Mouse (Mus musculus) megakaryocyte progenitor cell, adult 5-6 weeks (primary cell): ENCODE data around the gene Coro1c. TPM values are rescaled to one million over a fixed set of nuclear protein-coding genes. Genes with fewer than 3 reads are reported as not detected.
A peak's percentile ranks its signal among the peaks of the same experiment; 100 is the strongest.

ENCODE experiments used
- ATAC-seq: replicated peaks from 2 replicates; pipeline ENCODE4 v1.8.0; 2016; ENCODE audit warnings: mild to moderate bottlenecking, moderate TSS enrichment, inconsistent platforms; ENCODE audit not compliant: poor library complexity
- total RNA-seq, 2 experiments: library from RNA; stranded (forward) in 1 of 2; stranded (reverse) in 1 of 2; fragments of 157-497, 149-512 nt in 1 of 2; fragments of 200-1000 nt in 1 of 2; gene quantifications; 2 replicates each; pipeline versions ENCODE4 v1.2.3 to v1.2.4; 2015 to 2017

Gene Coro1c
- total RNA-seq, 2 experiments from 2014 or later = 59.7 to 81.8 TPM

- ATAC-seq = no peak
Observed at GRCm38 (mm10) chr5:113805301-113805700, 103.3 kb downstream of the Coro1c start.

- peak; percentile 43 for ATAC-seq
Observed at GRCm38 (mm10) chr5:113804395-113804966, 104.1 kb downstream of the Coro1c start.

GRCm38 (mm10) chr5:113800280-113800679, 108.3 kb downstream of the Coro1c start, which contains the start of gene Tmem119:
Tmem119 (minus strand) TSS chr5:113800516.
- peak; percentile 66 for ATAC-seq

DNA sequence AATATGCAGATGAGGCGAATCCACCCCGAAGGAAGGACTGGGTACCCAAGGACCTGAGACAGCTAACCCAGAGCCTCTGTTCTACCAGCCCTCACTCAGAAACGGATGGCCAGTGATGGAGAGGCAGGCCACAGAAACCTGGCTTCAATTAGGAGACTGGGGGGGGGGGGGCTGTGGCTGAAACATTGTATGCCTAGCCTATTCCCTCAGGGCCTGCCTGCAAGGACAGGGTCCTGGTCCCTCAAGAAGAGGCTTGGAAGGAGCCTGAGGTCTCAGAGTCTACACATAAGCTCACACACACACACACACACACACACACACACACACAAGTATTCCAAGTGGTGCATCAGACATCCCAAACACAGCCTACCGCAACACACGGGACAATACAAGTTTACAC, 108.9 kb downstream of the Coro1c start:
- no peak for ATAC-seq

DNA sequence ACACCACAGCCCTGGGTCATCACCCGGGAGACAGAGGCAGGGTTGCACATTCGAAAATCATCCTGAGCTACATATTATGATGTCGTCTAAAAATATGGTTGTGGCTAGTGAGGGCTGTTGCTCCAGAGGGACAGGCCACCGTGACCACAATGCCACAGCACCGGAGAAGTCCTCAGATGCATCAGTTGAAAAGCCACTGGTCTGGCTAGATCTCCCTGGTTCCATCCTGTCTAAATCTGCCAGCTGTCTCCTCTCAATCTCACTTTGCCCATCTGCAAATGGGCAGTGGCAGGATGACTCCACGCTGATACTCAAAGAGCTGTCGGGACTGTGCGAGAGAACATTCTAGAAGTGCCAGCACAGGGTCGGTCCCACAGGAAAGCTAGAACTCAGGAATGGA, 110.0 kb downstream of the Coro1c start:
- peak; percentile 21; the same call in 1 of the 2 replicates for ATAC-seq

DNA sequence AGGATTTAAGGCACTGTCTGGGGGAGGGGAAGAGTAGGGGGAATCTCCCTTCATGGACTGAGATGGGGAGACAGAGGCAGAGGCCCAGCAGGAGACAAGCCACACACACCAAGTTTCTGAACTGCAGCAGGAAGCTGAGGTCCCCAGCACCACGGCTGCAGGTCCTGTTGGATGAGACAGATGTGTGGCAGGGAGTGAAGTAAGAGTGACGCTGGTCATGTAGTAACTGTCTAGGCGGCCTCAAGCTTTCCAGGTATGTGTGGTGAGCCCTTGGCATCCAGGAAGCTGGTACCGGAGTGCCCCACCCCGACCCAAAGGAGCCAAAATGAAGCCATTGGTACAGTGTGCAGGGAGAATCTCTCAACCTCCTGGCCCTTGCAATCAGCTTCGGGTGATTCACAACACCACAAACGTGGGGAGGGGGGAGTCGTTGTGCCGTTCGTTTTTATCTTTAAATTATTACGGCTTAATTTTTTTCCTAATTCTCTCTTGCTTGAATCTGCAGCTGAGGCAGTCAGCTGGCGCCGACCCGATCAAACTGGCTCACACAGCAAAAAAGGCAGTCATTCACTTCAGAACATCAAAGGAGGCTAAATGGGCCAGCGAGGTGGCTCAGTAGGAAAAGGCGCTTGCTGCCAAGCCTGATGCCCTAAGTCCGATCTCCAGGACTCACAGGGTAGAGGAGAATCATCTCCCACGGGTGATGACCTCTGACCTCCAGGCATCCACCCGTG, 111.2 kb downstream of the Coro1c start:
- peak; percentile 36 for ATAC-seq

DNA sequence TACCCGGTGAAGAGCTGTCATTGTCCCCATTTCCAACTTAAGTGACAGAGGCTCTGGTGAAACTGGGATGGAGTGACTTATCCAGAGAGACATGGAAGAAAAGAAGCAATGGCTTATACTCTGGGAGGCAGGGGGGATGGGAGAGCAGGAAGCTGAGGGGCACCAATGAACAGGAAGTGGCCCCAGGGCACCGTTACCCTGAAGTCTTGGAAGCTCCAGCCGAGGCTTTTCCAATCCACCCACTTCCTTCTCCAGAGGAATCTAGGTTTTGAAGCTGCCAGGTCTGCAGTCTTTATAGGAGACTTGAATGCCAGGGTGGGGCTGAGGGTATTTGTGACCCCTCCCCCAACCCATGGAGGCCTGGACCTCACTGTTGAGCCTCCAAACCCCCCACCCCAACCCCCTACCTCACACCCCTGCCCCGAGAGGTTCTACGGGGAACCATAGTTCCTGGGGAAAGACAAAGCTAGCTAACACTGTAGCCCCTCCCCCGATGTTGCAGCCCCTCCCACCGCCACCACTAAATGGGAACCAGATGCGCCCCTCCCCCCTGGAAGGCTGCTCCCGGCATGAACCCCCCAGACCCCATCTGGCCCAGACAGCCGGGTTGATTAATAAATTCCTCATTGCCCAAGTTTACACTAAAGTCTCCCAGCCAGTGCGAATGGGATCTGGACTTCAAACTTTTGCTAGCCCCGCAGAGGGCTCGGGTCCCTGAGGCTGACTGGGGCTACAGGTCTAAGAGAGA, 112.0 kb downstream of the Coro1c start:
- no peak for ATAC-seq

Other genes with a start within 250 kb of the Coro1c start
- not detected in 2 replicates for gene 1700069L16Rik, start 184.0 kb downstream of the Coro1c start, total RNA-seq (2015)
- not detected in 2 replicates for gene 1700069L16Rik, start 184.0 kb downstream of the Coro1c start, total RNA-seq (2017)
- 2.5 and 3.1 TPM in 2 replicates for gene Ficd, start 173.0 kb downstream of the Coro1c start, total RNA-seq (2015)
- 1.5 and 2.6 TPM in 2 replicates for gene Ficd, start 173.0 kb downstream of the Coro1c start, total RNA-seq (2017)
- gene Sart3, start 136.2 kb downstream of the Coro1c start, total RNA-seq (2015) = 16.2 and 17.2 TPM in 2 replicates
- 26.0 and 37.7 TPM in 2 replicates for gene Sart3, start 136.2 kb downstream of the Coro1c start, total RNA-seq (2017)
- gene Iscu, start 136.0 kb downstream of the Coro1c start, total RNA-seq (2015) = 108 TPM in 2 replicates
- gene Iscu, start 136.0 kb downstream of the Coro1c start, total RNA-seq (2017) = 87.2 and 98.4 TPM in 2 replicates
- gene Tmem119, start 108.2 kb downstream of the Coro1c start, total RNA-seq (2015) = 6.5 and 7.2 TPM in 2 replicates
- gene Tmem119, start 108.2 kb downstream of the Coro1c start, total RNA-seq (2017) = 5.6 and 8.2 TPM in 2 replicates
- gene Selplg, start 76.1 kb downstream of the Coro1c start, total RNA-seq (2015) = 244 and 245 TPM in 2 replicates
- 82.0 and 99.0 TPM in 2 replicates for gene Selplg, start 76.1 kb downstream of the Coro1c start, total RNA-seq (2017)
- 4.5 and 5.0 TPM in 2 replicates for gene Ssh1, start 85.1 kb upstream of the Coro1c start, total RNA-seq (2015)
- gene Ssh1, start 85.1 kb upstream of the Coro1c start, total RNA-seq (2017) = 3.3 and 4.2 TPM in 2 replicates
- gene Dao, start 94.9 kb upstream of the Coro1c start, total RNA-seq (2015) = not detected in 2 replicates
- gene Dao, start 94.9 kb upstream of the Coro1c start, total RNA-seq (2017) = not detected in 2 replicates
- 4.4 and 7.7 TPM in 2 replicates for gene Usp30, start 156.7 kb upstream of the Coro1c start, total RNA-seq (2015)
- 5.0 and 8.6 TPM in 2 replicates for gene Usp30, start 156.7 kb upstream of the Coro1c start, total RNA-seq (2017)
- gene Svop, start 182.8 kb upstream of the Coro1c start, total RNA-seq (2015) = not detected in 2 replicates
- gene Svop, start 182.8 kb upstream of the Coro1c start, total RNA-seq (2017) = not detected in 2 replicates
- gene Alkbh2, start 219.5 kb upstream of the Coro1c start, total RNA-seq (2015) = 6.0 and 7.0 TPM in 2 replicates
- 5.7 and 5.9 TPM in 2 replicates for gene Alkbh2, start 219.5 kb upstream of the Coro1c start, total RNA-seq (2017)
- gene Ung, start 221.6 kb upstream of the Coro1c start, total RNA-seq (2015) = 9.9 and 10.8 TPM in 2 replicates
- 20.6 and 25.2 TPM in 2 replicates for gene Ung, start 221.6 kb upstream of the Coro1c start, total RNA-seq (2017)
- 0.24 and 0.30 TPM in 2 replicates for gene Acacb, start 237.8 kb upstream of the Coro1c start, total RNA-seq (2015)
- gene Acacb, start 237.8 kb upstream of the Coro1c start, total RNA-seq (2017) = 0.08 and 0.37 TPM in 2 replicates